Mouse (Mus musculus): Measurements from ENCODE around the gene Smoc1. TPM values are rescaled to one million over a fixed set of nuclear protein-coding genes. Genes with fewer than 3 reads are reported as not detected.

The Smoc1 gene
- total and polyA plus RNA-seq, 3 experiments = 4.8 to 8.0 (median 6.2) TPM

GRCm38 (mm10) chr12:81000924-81001323 lies 25.7 kb upstream of the Smoc1 start:
- no peak overlapping the region for H3K4me3 ChIP-seq
- 46% methylated on average over 4 of the region's 4 CpGs for WGBS
- TF ChIP-seq EP300 (IDR thresholded peaks at IDR 0.05; ENCODE audit: insufficient read depth, low read depth, low read length) = no peak
- no peak for TF ChIP-seq CTCF (IDR thresholded peaks at IDR 0.05)
- TF ChIP-seq POLR2A (IDR thresholded peaks at IDR 0.05; ENCODE audit: insufficient read depth, low read depth, low read length) = no peak

GRCm38 (mm10) chr12:81002841-81003635 lies 23.6 kb upstream of the Smoc1 start:
- intact Hi-C loops (cut with DNase I) = no loop called here
- Histone ChIP-seq H3K36me3 (ENCODE audit: control insufficient read depth, insufficient read depth, low read length) (no peaks in the 10 kb centered on the region), H3K9ac (ENCODE audit: low read depth, low read length) (no peak overlapping the region), H3K27me3 (ENCODE audit: control insufficient read depth, insufficient read depth, low read length) (0 out of 2 replicates have a peak, but pooled peaks cover 3% of the 10 kb centered on the region), H3K79me2 (replicated peaks; ENCODE audit: control insufficient read depth, insufficient read depth, low read length) (no peaks in the 10 kb centered on the region), H3K4me1 (ENCODE audit: control insufficient read depth, insufficient read depth, low read length) (no peaks in the 10 kb centered on the region), H3K27ac (no peak overlapping the region), H3K4me3 (no peak overlapping the region)
- WGBS = 64% methylated on average over 13 of the region's 13 CpGs
- DNase-seq = no peak
- no peak for TF ChIP-seq EP300 (IDR thresholded peaks at IDR 0.05; ENCODE audit: insufficient read depth, low read depth, low read length)
- no peak for TF ChIP-seq CTCF (IDR thresholded peaks at IDR 0.05)
- no peak for TF ChIP-seq POLR2A (IDR thresholded peaks at IDR 0.05; ENCODE audit: insufficient read depth, low read depth, low read length)

More at GRCm38 (mm10) chr12:81000924-81001323, 25.7 kb upstream of the Smoc1 start:
- H3K27ac ChIP-seq = no peak overlapping the region
- H3K27me3 ChIP-seq (ENCODE audit: control insufficient read depth, insufficient read depth, low read length) = 0 out of 2 replicates have a peak, but pooled peaks cover 3% of the 10 kb centered on the region
- intact Hi-C loops (cut with DNase I) = no loop called here
- no peaks in the 10 kb centered on the region for H3K36me3 ChIP-seq (ENCODE audit: control insufficient read depth, insufficient read depth, low read length)
- H3K79me2 ChIP-seq (replicated peaks; ENCODE audit: control insufficient read depth, insufficient read depth, low read length) = no peaks in the 10 kb centered on the region
- H3K9ac ChIP-seq (ENCODE audit: low read depth, low read length) = no peak overlapping the region
- no peaks in the 10 kb centered on the region for H3K4me1 ChIP-seq (ENCODE audit: control insufficient read depth, insufficient read depth, low read length)
- no peak for DNase-seq

GRCm38 (mm10) chr12:81009813-81010212 lies 16.8 kb upstream of the Smoc1 start:
- H3K4me1 ChIP-seq (ENCODE audit: control insufficient read depth, insufficient read depth, low read length) = no peaks in the 10 kb centered on the region
- no peak overlapping the region for H3K27ac ChIP-seq
- H3K79me2 ChIP-seq (replicated peaks; ENCODE audit: control insufficient read depth, insufficient read depth, low read length) = no peaks in the 10 kb centered on the region
- DNase-seq = no peak
- intact Hi-C loops (cut with DNase I) = no loop called here
- no peak overlapping the region for H3K9ac ChIP-seq (ENCODE audit: low read depth, low read length)
- no peaks in the 10 kb centered on the region for H3K27me3 ChIP-seq (ENCODE audit: control insufficient read depth, insufficient read depth, low read length)
- no peak for TF ChIP-seq POLR2A (IDR thresholded peaks at IDR 0.05; ENCODE audit: insufficient read depth, low read depth, low read length)
- TF ChIP-seq CTCF (IDR thresholded peaks at IDR 0.05) = no peak
- no peak for TF ChIP-seq EP300 (IDR thresholded peaks at IDR 0.05; ENCODE audit: insufficient read depth, low read depth, low read length)
- H3K4me3 ChIP-seq = no peak overlapping the region
- H3K36me3 ChIP-seq (ENCODE audit: control insufficient read depth, insufficient read depth, low read length) = no peaks in the 10 kb centered on the region
- 24% methylated on average over 3 of the region's 3 CpGs for WGBS

- Histone ChIP-seq H3K36me3 (ENCODE audit: control insufficient read depth, insufficient read depth, low read length) (no peaks in the 10 kb centered on the region), H3K9ac (ENCODE audit: low read depth, low read length) (no peak overlapping the region), H3K79me2 (replicated peaks; ENCODE audit: control insufficient read depth, insufficient read depth, low read length) (no peaks in the 10 kb centered on the region), H3K4me1 (ENCODE audit: control insufficient read depth, insufficient read depth, low read length) (no peaks in the 10 kb centered on the region), H3K4me3 (no peak overlapping the region), H3K27me3 (ENCODE audit: control insufficient read depth, insufficient read depth, low read length) (no peaks in the 10 kb centered on the region), H3K27ac (no peak overlapping the region)
- 86% methylated on average over 2 of the region's 2 CpGs for WGBS
- DNase-seq = no peak
- intact Hi-C loops (cut with DNase I) = no loop called here
- TF ChIP-seq EP300 (IDR thresholded peaks at IDR 0.05; ENCODE audit: insufficient read depth, low read depth, low read length) (no peak), CTCF (IDR thresholded peaks at IDR 0.05) (no peak), POLR2A (IDR thresholded peaks at IDR 0.05; ENCODE audit: insufficient read depth, low read depth, low read length) (no peak)
Observed at GRCm38 (mm10) chr12:81011994-81012393, 14.6 kb upstream of the Smoc1 start.

GRCm38 (mm10) chr12:81013496-81013895 lies 13.1 kb upstream of the Smoc1 start:
- 50% methylated on average over 11 of the region's 11 CpGs for WGBS
- intact Hi-C loops (cut with DNase I) = no loop called here

GRCm38 (mm10) chr12:81017624-81018023 lies 9.0 kb upstream of the Smoc1 start:
- Histone ChIP-seq H3K27me3 (ENCODE audit: control insufficient read depth, insufficient read depth, low read length) (no peaks in the 10 kb centered on the region), H3K36me3 (ENCODE audit: control insufficient read depth, insufficient read depth, low read length) (no peaks in the 10 kb centered on the region), H3K4me1 (ENCODE audit: control insufficient read depth, insufficient read depth, low read length) (no peaks in the 10 kb centered on the region), H3K27ac (no peak overlapping the region), H3K9ac (ENCODE audit: low read depth, low read length) (no peak overlapping the region), H3K79me2 (replicated peaks; ENCODE audit: control insufficient read depth, insufficient read depth, low read length) (no peaks in the 10 kb centered on the region), H3K4me3 (no peak overlapping the region)
- no peak for TF ChIP-seq POLR2A (IDR thresholded peaks at IDR 0.05; ENCODE audit: insufficient read depth, low read depth, low read length)
- 90% methylated on average over 12 of the region's 12 CpGs for WGBS
- intact Hi-C loops (cut with DNase I) = no loop called here
- no peak for DNase-seq

More at GRCm38 (mm10) chr12:81013496-81013895, 13.1 kb upstream of the Smoc1 start:
- Histone ChIP-seq H3K27ac (no peak overlapping the region), H3K36me3 (ENCODE audit: control insufficient read depth, insufficient read depth, low read length) (no peaks in the 10 kb centered on the region), H3K9ac (ENCODE audit: low read depth, low read length) (no peak overlapping the region), H3K79me2 (replicated peaks; ENCODE audit: control insufficient read depth, insufficient read depth, low read length) (no peaks in the 10 kb centered on the region), H3K27me3 (ENCODE audit: control insufficient read depth, insufficient read depth, low read length) (no peaks in the 10 kb centered on the region), H3K4me3 (no peak overlapping the region), H3K4me1 (ENCODE audit: control insufficient read depth, insufficient read depth, low read length) (no peaks in the 10 kb centered on the region)
- TF ChIP-seq EP300 (IDR thresholded peaks at IDR 0.05; ENCODE audit: insufficient read depth, low read depth, low read length) (no peak), CTCF (IDR thresholded peaks at IDR 0.05) (no peak), POLR2A (IDR thresholded peaks at IDR 0.05; ENCODE audit: insufficient read depth, low read depth, low read length) (no peak)
- no peak for DNase-seq
